Mouse (Mus musculus): ENCODE data around the gene Caprin1.

DNA sequence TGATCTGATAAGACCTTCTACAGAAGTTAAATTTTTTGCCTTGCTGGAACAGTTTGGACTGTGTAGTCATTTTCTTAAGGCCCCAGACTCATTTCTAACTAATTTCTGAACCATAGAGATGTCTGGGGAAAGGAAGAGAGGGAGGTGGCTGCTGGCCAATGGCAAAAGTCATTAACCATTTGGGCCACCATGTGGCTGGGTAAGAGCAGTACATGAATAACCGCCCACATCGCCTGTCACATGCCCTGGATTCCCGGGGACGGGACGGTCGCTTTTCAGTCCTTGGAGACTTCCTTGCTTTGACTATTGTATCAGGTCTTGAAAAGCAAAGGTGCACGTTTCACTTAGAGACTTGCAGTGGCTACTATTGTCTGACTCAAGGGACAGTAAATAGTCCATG lies 25.1 kb upstream of the Caprin1 start:
- TF ChIP-seq POLR2A (IDR thresholded peaks at IDR 0.05; ENCODE audit: borderline replicate concordance, extremely low read depth, insufficient read depth, insufficient read length, poor library complexity, severe bottlenecking) (no peak), CTCF (IDR thresholded peaks at IDR 0.05; ENCODE audit: borderline replicate concordance, extremely low read depth, insufficient read depth, insufficient read length) (no peak)

Data from brain, embryonic 14.5 days (tissue).